Mouse (Mus musculus) kidney, postnatal 0 days (tissue): ENCODE measurements at regions not wholly inside any gene's neighbourhood (a gene's known extent, or its start where the extent isn't known, plus 50 kb on each side); places are given as distances from the start of the nearest gene placed in this dataset.

Source experiments
- ATAC-seq: fragments of 200-750 bp; cut with Nextera tagmentation; replicated peaks from 2 replicates; pipeline ENCODE4 v1.8.0; 2017; ENCODE audit warnings: low read depth, moderate number of reproducible peaks, moderate TSS enrichment, moderate library complexity; ENCODE audit not compliant: low FRiP score
- DNase-seq: peaks from one replicate; pipeline ENCODE4 v3.0.0-alpha.2; 2016; ENCODE audit warnings: low spot score
- H3K27ac ChIP-seq: fragments of 300-500 bp; sonication (generic); 2 replicates; pipeline ENCODE4 v1.5.1; 2014; ENCODE audit warnings: mild to moderate bottlenecking
- H3K27me3 ChIP-seq: fragments of 300-500 bp; sonication (generic); 2 replicates; pipeline ENCODE4 v1.6.1; 2014; ENCODE audit warnings: low read length, mixed read lengths; ENCODE audit not compliant: insufficient read depth
- H3K36me3 ChIP-seq: fragments of 300-500 bp; sonication (generic); 2 replicates; pipeline ENCODE4 v1.6.1; 2014; ENCODE audit warnings: low read length, mixed read lengths; ENCODE audit not compliant: insufficient read depth
- H3K4me1 ChIP-seq: fragments of 300-500 bp; sonication (generic); replicated peaks from 2 replicates; pipeline ENCODE4 v1.6.1; 2014; ENCODE audit warnings: antibody characterized with exemption, low read length, mixed read lengths; ENCODE audit not compliant: insufficient read depth
- H3K4me2 ChIP-seq: fragments of 300-500 bp; sonication (generic); 2 replicates; pipeline ENCODE4 v1.6.1; 2014; ENCODE audit warnings: mild to moderate bottlenecking, low read length, moderate library complexity, mixed read lengths
- H3K4me3 ChIP-seq: fragments of 300-500 bp; sonication (generic); replicated peaks from 2 replicates; pipeline ENCODE4 v1.5.1; 2014; ENCODE audit warnings: low read depth, low read length
- H3K9ac ChIP-seq: fragments of 300-500 bp; sonication (generic); 2 replicates; pipeline ENCODE4 v1.6.1; 2014; ENCODE audit warnings: low read depth, low read length
- H3K9me3 ChIP-seq: fragments of 300-500 bp; sonication (generic); replicated peaks from 2 replicates; pipeline ENCODE4 v1.6.1; 2016; ENCODE audit warnings: low read length, inconsistent platforms, mixed read lengths
- CTCF ChIP-seq: IDR thresholded peaks from 2 replicates; pipeline ENCODE4 v1.5.1; 2016; ENCODE audit warnings: antibody characterized with exemption, low read depth, mild to moderate bottlenecking, moderate library complexity
- WGBS: fragments of 180-500 bp; shearing (Covaris S2); extraction: QIAGEN DNeasy Blood & Tissue Kit; methylation state at CpG from one replicate; pipeline ENCODE4 v1.1.7; 2014; 5-methylcytosine and 5-hydroxymethylcytosine counted together

DNA sequence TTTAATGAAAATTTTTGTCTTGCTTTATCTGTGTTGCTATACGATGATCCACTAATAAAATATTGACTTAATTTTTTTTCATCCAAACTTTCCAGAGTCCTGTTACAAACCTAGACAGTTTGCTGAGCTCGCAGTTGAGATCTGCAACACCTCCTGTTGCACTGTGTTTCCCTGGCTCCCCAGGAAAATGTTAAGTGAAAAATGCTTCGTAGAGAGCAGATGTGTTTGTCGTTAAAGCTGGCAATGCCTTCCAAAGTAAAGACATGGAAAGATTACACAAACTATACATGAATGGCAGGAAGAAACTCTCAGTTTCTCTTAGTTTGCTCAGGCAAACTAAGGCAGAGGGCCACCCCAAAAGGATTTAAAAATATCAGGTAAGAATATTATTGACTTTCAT, 389.9 kb downstream of the Klf5 start:
- Histone ChIP-seq H3K9ac (no peak overlapping the region), H3K27me3 (no peaks in the 10 kb centered on the region), H3K4me3 (no peak overlapping the region), H3K9me3 (no peaks in the 10 kb centered on the region), H3K4me1 (no peaks in the 10 kb centered on the region), H3K27ac (no peak overlapping the region), H3K4me2 (no peak overlapping the region), H3K36me3 (no peaks in the 10 kb centered on the region)
- DNase-seq (no peak), ATAC-seq (no peak)
- TF ChIP-seq CTCF: no peak
- 81% methylated on average over 4 of the region's 4 CpGs for WGBS

- H3K36me3 ChIP-seq: no peaks in the 10 kb centered on the region
- H3K4me2 ChIP-seq: no peak overlapping the region
- H3K4me3 ChIP-seq: no peak overlapping the region
- ATAC-seq (no peak), DNase-seq (no peak)
- no peak overlapping the region for H3K9ac ChIP-seq
- peak; percentile 21; the same call in 1 of the 2 replicates for TF ChIP-seq CTCF
- no peak overlapping the region for H3K27ac ChIP-seq
- no peaks in the 10 kb centered on the region for H3K4me1 ChIP-seq
- H3K9me3 ChIP-seq: no peaks in the 10 kb centered on the region
- WGBS: 91% methylated on average over 7 of the region's 7 CpGs
- H3K27me3 ChIP-seq: no peaks in the 10 kb centered on the region
Observed at GRCm38 (mm10) chr14:99696301-99696700, 397.8 kb downstream of the Klf5 start.

GRCm38 (mm10) chr14:99699545-99699944, 401.1 kb downstream of the Klf5 start:
- TF ChIP-seq CTCF: no peak
- H3K4me3 ChIP-seq: no peak overlapping the region
- H3K9me3 ChIP-seq: no peaks in the 10 kb centered on the region
- 71% methylated on average over 2 of the region's 2 CpGs for WGBS
- no peak overlapping the region for H3K4me2 ChIP-seq
- no peaks in the 10 kb centered on the region for H3K36me3 ChIP-seq
- H3K9ac ChIP-seq: no peak overlapping the region
- ATAC-seq: no peak
- H3K27ac ChIP-seq: no peak overlapping the region
- no peak for DNase-seq
- H3K27me3 ChIP-seq: no peaks in the 10 kb centered on the region
- no peaks in the 10 kb centered on the region for H3K4me1 ChIP-seq

DNA sequence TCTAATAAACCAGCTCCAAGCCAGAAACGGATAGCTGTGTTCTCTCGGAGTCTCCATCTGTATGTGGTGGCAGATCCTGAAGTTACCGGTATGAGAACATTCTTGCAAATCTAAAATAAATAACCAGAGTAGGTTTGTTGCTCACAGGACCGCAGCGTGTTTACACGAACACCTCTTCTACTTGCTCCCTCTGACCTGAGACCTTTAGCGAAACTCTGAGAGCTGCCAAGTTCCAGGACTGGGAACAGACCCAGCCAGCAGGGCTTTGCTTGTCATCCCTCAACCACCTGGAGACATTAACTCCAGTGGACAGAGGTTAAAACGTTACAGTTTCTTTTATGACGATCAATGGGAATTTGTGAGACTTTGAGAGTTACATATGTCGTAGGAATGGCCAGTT, 407.5 kb downstream of the Klf5 start:
- Histone ChIP-seq H3K27ac (no peak overlapping the region), H3K9ac (no peak overlapping the region), H3K36me3 (no peaks in the 10 kb centered on the region), H3K4me1 (no peaks in the 10 kb centered on the region), H3K9me3 (no peaks in the 10 kb centered on the region), H3K4me3 (no peak overlapping the region), H3K27me3 (no peaks in the 10 kb centered on the region), H3K4me2 (no peak overlapping the region)
- ATAC-seq: no peak
- no peak for TF ChIP-seq CTCF
- WGBS: 53% methylated on average over 10 of the region's 10 CpGs
- peak; percentile 34 for DNase-seq

DNA sequence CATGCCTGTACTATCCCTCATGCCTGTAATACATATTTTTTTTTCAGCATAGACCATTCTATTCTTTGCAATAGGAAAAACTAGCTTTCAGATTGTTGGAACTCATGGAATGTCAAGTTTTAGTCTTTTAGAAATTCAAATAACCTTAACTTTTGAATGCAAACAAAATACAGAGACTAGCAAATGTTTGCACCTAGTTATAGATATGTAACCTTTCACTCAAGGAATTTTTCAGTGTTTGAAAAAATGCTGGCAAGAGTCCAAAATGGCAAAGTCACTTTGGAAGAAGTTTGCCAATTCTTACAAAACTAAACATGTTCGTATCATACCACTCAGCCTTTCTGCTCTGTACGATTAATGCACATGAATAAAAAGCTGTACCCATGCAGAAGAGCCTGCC, 409.6 kb downstream of the Klf5 start:
- no peak overlapping the region for H3K4me2 ChIP-seq
- no peaks in the 10 kb centered on the region for H3K27me3 ChIP-seq
- no peak for DNase-seq
- H3K36me3 ChIP-seq: no peaks in the 10 kb centered on the region
- H3K27ac ChIP-seq: no peak overlapping the region
- TF ChIP-seq CTCF: no peak
- H3K4me1 ChIP-seq: no peaks in the 10 kb centered on the region
- no peaks in the 10 kb centered on the region for H3K9me3 ChIP-seq
- WGBS: 79% methylated on average over 2 of the region's 2 CpGs
- no peak for ATAC-seq
- H3K9ac ChIP-seq: no peak overlapping the region
- no peak overlapping the region for H3K4me3 ChIP-seq

GRCm38 (mm10) chr14:99709764-99710163, 411.3 kb downstream of the Klf5 start:
- Histone ChIP-seq H3K4me1 (no peaks in the 10 kb centered on the region), H3K4me2 (no peak overlapping the region), H3K9ac (no peak overlapping the region), H3K27ac (no peak overlapping the region), H3K9me3 (no peaks in the 10 kb centered on the region), H3K36me3 (no peaks in the 10 kb centered on the region), H3K4me3 (no peak overlapping the region), H3K27me3 (no peaks in the 10 kb centered on the region)
- DNase-seq (no peak), ATAC-seq (no peak)
- WGBS: 64% methylated on average over 2 of the region's 2 CpGs
- TF ChIP-seq CTCF: no peak

- H3K4me2 ChIP-seq: no peak overlapping the region
- H3K27ac ChIP-seq: no peak overlapping the region
- no peaks in the 10 kb centered on the region for H3K36me3 ChIP-seq
- no peaks in the 10 kb centered on the region for H3K27me3 ChIP-seq
- no peaks in the 10 kb centered on the region for H3K4me1 ChIP-seq
- DNase-seq (no peak), ATAC-seq (no peak)
- WGBS: 81% methylated on average over 12 of the region's 12 CpGs
- no peak overlapping the region for H3K9ac ChIP-seq
- H3K4me3 ChIP-seq: no peak overlapping the region
- no peak for TF ChIP-seq CTCF
- H3K9me3 ChIP-seq: no peaks in the 10 kb centered on the region
Observed at GRCm38 (mm10) chr14:99710656-99711177, 412.2 kb downstream of the Klf5 start.
